Mouse (Mus musculus) urinary bladder, adult 2 months (tissue): ENCODE measurements around the gene Phf21a. TPM values are rescaled to one million over a fixed set of nuclear protein-coding genes. Genes with fewer than 3 reads are reported as not detected.

Experiments
- DNase-seq: peaks from one replicate; pipeline ENCODE4 v3.0.0; 2022; ENCODE audit warnings: low spot score
- polyA plus RNA-seq: library from polyadenylated mRNA; depleted of rRNA; stranded (reverse); fragments of >200 nt; gene quantifications from 2 replicates; pipeline ENCODE4 v1.2.3, GENCODE M21; 2012; rRNA removed

The Phf21a gene
- 27.1 and 49.9 TPM in 2 replicates for polyA plus RNA-seq

DNA sequence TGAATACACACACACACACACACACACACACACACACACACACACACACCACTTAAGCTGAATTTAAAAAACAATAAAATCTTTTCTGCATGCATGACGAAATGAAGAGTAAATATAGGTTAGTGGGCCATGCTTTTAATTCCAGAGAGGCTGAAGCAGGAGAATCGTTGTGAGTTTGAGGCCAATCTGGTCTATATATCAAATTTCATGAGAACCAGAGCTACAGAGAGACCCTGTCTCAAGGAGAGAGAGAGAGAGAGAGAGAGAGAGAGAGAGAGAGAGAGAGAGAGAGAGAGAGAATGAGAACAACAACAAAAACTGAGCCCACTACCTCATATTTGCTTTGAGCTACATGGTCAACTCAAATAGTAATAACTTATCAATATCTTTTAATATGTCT is at the start of gene Phf21a:
Gene Phf21a, plus strand, starts transcription at position 301 of the 400 bp plus-strand sequence.
- no peak for DNase-seq

DNA sequence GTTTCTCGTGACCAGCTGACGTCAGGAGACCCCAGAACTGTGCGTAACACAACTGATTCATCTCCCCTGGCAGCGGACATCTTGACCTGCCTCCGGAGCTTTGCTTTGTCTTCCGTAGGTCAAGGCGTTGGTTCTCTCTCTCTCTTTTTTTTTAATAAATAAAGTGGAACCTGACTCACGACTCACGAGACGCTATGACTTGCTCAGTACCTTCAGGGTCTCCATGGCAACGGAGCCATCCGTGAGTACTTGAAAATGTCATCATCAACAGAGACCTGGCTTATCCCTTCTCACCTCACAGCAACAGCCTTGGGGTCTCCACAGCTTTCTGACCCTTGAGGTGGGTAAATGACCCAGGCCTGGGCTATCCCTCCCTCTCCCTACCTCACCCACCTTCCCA is 49.6 kb upstream of the Phf21a start:
- no peak for DNase-seq

DNA sequence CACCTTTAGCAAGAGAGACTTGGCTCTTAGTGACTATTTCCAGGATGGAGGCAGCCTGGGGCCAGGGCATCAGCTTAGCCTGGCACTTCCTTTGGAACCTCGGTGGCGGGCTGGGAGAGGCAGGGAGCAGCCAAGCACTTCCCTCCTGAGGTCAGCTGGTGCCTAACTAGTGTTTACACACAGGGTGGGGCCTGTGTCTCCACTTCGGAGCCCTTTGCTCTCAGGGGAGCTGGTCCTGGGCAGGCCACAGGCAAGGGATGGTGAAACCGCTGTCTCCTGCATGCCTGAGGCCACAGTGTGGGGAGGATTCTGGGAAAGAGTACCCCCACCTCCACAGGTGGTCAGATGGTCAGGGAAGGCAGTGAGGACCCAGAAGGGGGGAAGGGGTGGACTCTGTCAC is 45.3 kb upstream of the Phf21a start:
- DNase-seq: no peak

- DNase-seq: no peak
Measured at GRCm38 (mm10) chr2:92048034-92048690, 44.8 kb upstream of the Phf21a start.

DNA sequence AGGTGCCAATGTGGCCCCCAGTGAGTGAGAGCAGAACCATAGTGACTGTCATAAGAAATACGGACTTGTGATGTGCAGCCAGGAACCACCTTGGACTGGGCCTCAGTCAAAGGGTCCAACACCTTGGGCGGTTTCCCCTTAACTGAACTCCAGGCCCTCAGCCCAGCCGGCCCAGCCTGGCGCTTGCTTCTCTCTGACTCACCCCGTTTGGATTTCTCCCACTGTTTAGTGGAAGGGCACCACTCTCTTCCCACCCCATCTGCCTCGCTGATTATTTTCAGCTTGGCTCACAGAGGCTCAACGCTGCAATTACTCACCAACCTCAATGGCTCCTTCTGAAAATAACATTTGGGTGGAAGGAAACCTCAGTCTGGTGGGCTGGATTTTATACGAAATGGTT is 40.7 kb upstream of the Phf21a start:
- no peak for DNase-seq

DNA sequence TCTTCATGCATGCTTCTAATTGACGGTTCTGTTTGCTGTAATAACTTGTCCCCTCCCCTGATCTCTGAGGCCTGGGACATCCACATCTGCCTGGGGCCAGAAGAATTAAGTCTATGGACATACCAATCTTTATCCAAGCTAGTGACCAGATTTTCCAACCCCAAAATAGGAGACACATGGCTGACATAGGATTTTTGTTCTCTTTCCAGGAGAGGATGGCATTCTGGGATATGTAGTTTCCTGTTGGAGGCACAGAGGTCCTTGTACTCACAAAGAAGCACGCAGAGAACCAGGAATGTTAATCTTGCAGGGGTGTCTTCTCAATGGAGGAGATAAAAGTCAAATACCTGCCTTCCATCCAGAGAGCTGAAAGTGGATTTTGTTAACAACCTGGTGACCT is 40.2 kb upstream of the Phf21a start:
- no peak for DNase-seq

- peak; percentile 76 for DNase-seq
Measured at GRCm38 (mm10) chr2:92055101-92055813, 37.7 kb upstream of the Phf21a start.

DNA sequence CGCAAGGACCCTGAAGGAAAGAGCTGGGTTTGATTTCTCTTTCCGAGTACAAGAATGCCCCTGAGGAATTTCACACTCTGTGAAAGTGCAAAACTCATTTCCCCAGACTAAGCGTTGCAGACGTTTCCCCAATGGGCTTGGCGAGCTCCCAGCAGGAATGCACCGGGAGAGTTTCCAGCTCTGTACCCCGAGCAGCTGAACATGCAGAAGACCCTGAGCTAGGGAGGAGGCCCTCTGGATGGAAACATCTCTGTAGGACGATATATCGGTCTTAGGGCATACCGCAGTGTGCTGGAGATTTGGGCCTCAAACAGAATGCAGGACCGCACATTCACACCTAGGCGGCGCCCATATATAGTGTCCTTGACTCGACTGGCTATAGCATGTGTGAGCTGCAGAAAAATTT is 37.1 kb upstream of the Phf21a start:
- peak; percentile 52 for DNase-seq

DNA sequence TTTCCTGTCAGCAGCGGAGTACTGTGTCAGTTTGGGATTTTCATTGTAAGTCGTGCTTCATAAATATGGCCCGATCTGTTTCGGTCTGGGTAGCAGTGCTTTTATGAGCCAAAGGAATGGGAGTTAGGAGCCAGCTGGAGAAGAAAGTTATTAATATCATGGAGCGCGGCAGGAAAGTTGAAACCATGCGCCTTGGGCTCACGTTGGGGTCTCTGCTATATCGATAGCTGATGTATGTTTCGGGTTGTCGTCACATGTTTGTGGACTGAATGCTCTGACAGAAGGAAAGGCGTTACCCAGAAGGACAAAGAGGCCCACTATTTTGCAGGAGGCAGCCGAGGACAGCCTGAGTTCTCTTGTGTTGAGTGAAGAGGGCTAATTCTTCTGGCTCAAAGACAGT is 36.2 kb upstream of the Phf21a start:
- no peak for DNase-seq

DNA sequence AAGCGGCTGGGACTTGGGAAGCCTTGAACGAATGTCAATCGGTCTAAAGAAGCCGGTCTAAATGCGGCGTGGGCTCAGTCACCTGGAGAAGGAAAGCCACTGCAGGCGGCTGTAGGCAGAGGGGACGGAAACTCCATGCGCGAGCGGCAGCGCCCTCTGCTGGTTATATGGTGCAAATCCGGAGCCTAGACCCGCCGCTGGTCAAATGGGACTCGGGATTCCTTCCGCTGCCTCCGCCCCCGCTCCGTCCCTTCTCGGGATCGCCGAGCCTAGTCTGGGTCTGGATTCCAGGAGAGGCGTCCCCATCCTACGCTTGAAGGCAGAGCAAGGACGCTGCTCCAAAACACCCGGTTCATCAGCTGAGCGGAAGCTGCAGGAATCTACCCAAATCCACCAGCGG is 34.4 kb upstream of the Phf21a start:
- peak; percentile 79 for DNase-seq

DNA sequence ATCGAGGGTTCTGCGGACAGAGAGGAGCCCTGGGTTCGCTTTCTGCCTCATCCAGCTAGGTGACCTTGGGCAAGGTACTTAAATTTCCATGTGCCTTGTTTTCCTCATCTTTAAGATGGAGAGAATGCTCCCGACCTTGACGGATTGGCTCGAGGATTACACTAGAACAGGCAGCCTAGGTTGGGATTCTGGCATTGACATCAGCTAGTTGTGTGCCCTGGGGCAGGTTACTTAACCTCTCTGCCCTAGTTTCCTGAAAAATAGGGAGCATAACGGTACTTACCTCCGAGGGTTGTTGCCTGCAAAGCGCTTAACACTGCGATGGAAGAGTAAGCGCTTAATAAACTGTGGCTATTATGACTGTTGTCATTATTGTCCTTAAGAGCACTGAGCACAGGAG is 34.0 kb upstream of the Phf21a start:
- DNase-seq: no peak

DNA sequence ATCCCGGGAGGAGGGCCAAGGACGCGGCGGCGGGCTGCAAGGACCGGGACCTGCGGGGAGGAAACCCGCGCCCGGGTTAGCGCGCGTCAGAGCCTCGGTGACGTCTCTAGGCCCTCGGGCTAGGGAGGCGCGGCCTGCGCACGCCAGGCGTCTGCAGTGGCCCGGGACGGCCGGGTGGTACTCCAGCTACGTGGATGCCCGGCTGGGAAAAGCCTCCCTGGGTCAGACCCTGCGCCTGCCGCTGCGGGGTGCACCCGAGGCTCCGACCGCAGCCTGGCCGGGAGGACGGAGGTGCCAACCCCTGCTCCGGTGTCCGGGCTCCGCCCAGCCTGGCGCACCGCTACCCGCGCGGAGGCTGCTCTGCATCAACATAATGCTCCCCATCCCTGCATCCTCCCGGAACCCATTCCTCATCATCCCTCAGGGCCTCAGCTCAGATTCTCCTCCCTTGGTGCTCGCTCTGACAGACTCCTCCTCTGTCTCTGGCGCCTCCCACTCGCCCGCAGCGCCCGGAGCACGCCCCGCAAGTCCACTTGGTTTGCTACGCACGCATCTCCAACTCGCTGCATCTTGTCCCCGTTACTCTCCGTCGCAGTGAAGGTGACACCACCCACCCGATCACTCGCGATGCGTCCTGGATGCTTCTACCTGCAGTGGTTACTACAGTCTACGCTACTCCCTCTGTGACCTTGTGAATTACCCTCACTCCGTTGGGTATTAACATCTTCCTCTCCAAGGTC is 33.3 kb upstream of the Phf21a start:
- DNase-seq: peak; percentile 49

- DNase-seq: no peak
Measured at GRCm38 (mm10) chr2:92060291-92060690, 32.6 kb upstream of the Phf21a start.

DNA sequence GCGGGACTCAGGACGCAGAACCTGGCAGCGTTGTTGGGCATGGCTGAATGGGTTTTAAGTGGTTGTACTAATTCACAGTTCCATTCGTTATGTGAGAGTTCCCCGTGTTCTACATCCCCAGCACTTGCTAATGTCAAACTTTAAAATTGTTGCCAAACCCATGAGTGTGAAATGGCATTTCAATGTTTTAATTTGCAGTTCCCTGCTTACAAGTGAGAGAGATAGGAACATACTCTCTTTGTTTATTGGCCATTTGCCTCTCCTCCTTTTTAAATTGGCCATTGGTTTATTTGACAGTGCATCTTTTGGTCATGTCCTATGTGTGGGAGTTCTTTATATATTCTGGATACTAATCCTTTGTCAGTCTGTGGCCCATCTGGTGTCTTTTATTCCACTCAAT is 31.6 kb upstream of the Phf21a start:
- no peak for DNase-seq

DNA sequence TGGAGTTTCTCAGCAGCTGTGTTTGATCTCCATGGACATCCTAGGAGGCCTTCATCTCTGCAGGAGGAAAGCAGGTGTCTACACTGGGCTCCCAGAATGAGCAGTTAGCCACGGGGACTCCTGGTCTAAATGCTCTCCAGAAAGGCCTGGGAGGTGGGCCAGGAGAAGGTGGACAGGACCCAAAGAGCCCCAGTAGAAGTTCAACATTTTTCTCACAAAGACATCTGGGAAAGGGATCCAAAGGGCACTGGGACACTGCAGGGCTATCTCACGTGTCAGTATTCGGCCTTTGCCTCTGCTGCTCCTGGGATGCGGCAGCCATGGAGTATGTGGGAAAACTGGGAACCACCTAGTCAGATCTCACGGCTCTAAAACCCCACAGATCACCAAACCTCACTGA is 29.8 kb upstream of the Phf21a start:
- DNase-seq: no peak

DNA sequence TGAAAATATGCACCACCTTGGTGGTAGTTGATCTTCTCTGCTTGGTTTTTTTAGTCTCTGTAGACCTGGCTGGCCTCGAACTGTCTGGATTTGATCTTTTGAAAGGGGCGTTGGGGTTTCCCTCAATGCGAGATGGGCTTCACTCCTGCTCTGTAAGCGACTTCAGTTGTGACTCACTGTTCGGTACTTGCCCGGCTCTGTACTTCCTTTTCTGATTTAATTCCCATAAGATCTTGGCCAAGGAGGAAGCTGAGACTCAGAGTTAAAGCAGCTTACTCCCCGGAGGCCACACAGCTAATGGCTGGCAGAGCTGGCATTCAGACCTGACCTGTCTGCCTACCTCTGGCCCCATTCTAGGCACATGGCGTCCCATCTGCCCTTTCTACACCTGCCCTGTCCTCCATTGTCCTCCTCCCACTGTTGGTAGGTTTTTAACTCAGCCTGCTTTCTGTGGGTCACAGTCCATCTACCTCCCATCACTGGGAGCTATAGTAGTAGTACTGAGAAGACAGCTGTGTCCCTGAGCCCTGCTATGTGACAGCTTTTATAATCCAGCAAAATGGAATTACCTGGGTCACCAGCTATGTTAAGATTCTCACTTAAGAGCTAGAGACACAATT is 27.5 kb upstream of the Phf21a start:
- DNase-seq: no peak

DNA sequence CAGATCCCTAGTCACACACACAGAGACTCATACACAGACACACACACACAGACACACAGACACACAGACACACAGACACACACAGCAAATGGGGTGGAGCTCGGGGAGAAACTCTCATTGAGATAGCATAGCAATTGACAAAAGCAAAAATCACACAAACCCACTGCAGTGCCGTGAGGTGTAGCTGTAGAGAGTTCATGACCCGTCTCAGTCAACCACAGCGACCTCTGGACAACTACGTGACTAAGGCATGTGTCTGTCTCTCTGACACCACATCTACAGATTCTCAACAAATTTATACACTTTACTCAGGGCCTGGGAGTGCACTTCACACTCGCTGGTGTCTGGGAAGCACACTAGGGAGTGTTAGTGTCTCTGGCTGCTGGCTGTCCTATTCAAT is 27.0 kb upstream of the Phf21a start:
- DNase-seq: no peak

GRCm38 (mm10) chr2:92066899-92067298 is 26.0 kb upstream of the Phf21a start:
- no peak for DNase-seq

DNA sequence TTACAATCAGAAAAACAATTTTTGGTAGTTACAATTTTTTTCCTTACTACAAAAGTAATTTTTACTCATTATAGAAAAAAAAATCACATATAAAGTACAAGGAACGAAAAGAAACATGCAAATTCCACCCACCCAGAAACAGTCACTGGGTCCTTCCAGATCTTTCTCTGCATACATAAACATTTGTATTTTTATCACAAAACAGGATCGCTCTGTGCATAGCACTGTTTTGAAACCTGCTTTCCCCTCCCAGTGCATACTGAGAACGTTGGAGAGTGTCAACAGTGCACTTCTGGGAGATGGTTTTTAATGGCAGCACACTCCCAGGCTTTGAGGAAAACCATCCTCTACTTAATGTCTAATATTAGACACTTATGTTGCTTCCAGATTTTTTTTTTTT is 25.3 kb upstream of the Phf21a start:
- no peak for DNase-seq

- DNase-seq: no peak
Measured at GRCm38 (mm10) chr2:92069630-92070029, 23.3 kb upstream of the Phf21a start.

DNA sequence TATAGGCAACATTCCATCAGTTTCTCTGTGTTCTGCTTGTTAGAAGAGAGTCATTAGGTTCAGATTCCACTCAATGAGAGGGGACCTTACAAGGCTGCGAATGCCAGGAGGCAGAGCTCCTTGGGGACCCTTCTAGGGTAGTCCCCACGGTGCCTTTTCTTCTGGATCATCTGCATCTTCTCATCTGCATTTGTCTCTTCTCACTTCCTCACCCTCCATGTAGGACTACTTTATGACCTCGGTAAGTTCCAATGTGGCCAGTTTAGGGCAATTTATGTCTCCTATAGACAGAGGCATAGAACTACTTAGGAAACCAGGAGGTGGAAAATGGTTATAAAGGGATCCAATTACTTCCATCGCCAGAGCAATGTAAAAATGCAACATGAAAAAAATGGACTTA is 21.8 kb upstream of the Phf21a start:
- no peak for DNase-seq

DNA sequence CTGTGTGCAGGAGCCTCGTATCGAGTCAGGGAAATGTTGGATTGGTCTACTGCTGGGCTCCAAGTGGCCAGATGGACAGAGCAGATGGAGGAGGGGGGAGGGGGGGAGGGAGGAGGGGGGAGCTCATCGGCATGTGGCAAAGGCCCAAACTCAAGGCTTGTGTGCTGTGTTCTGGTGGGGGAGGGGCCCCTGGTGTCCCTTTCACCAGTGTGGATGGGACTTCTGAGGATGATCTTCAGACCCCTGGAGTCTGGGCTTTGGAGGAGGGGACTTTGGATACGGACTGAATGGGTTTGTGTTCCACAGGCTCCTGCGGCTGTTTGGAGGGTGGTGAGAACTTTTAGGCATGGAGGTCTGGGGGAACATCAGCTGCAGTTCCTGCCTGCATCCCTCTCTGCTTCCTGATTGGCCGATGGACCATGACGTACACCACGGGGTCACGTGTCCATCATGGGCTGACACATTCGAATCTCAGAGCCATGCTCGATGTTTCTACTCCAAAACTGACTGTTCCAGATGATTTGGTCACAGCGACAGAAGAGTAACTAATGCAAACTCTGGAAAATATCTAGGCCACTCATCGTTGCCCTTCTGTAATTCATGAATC is 16.7 kb upstream of the Phf21a start:
- no peak for DNase-seq
